Mouse (Mus musculus) embryonic facial prominence, embryonic 11.5 days (tissue): Measurements from ENCODE around the gene Eras. TPM values are rescaled to one million over a fixed set of nuclear protein-coding genes. Genes with fewer than 3 reads are reported as not detected.

Experiments used
- ATAC-seq: fragments of 200-750 bp; cut with Nextera tagmentation; replicated peaks from 2 replicates; pipeline ENCODE4 v1.8.0; 2017; ENCODE audit warnings: low read depth; ENCODE audit not compliant: insufficient number of reproducible peaks, low FRiP score, low TSS enrichment
- DNase-seq: peaks from one replicate; pipeline ENCODE4 v3.0.0-alpha.2; 2015; ENCODE audit warnings: low spot score
- H3K27ac ChIP-seq: fragments of 300-500 bp; sonication (generic); replicated peaks from 2 replicates; pipeline ENCODE4 v1.5.1; 2014; ENCODE audit warnings: mild to moderate bottlenecking, low read depth, low read length, control low read depth
- H3K27me3 ChIP-seq: fragments of 300-500 bp; sonication (generic); 2 replicates; pipeline ENCODE4 v1.6.1; 2014; ENCODE audit warnings: mild to moderate bottlenecking, low read length, moderate library complexity, mixed read lengths; ENCODE audit not compliant: control insufficient read depth, insufficient read depth
- H3K36me3 ChIP-seq: fragments of 300-500 bp; sonication (generic); replicated peaks from 2 replicates; pipeline ENCODE4 v1.6.1; 2014; ENCODE audit warnings: low read depth, mild to moderate bottlenecking, low read length, moderate library complexity, mixed read lengths; ENCODE audit not compliant: control insufficient read depth, insufficient read depth
- H3K4me1 ChIP-seq: fragments of 300-500 bp; sonication (generic); 2 replicates; pipeline ENCODE4 v1.6.1; 2014; ENCODE audit warnings: low read length, mixed read lengths; ENCODE audit not compliant: control insufficient read depth, insufficient read depth
- H3K4me2 ChIP-seq: fragments of 300-500 bp; sonication (generic); 2 replicates; pipeline ENCODE4 v1.6.1; 2014; ENCODE audit warnings: low read depth, mild to moderate bottlenecking, control low read depth, low read length, moderate library complexity
- H3K4me3 ChIP-seq: fragments of 300-500 bp; sonication (generic); 2 replicates; pipeline ENCODE4 v1.5.1; 2014; ENCODE audit warnings: low read depth, low read length, control low read depth
- H3K9ac ChIP-seq: fragments of 300-500 bp; sonication (generic); replicated peaks from 2 replicates; pipeline ENCODE4 v1.6.1; 2014; ENCODE audit warnings: mild to moderate bottlenecking, control low read depth, low read length
- H3K9me3 ChIP-seq: fragments of 300-500 bp; sonication (generic); replicated peaks from 2 replicates; pipeline ENCODE4 v1.6.1; 2016; ENCODE audit warnings: mild to moderate bottlenecking, low read length, inconsistent platforms, mixed read lengths; ENCODE audit not compliant: control insufficient read depth
- WGBS: fragments of 180-500 bp; shearing (Covaris S2); extraction: QIAGEN DNeasy Blood & Tissue Kit; methylation state at CpG from one replicate; pipeline ENCODE4 v1.1.7; 2014; 5-methylcytosine and 5-hydroxymethylcytosine counted together
- polyA plus RNA-seq: library from polyadenylated mRNA; unstranded; fragments of >200 nt; fragmentation: Nextera tagmentation; extraction: Ambion mirVana; gene quantifications from 2 replicates; pipeline ENCODE4 v1.2.1, GENCODE M21; 2014

Gene Eras
- not detected in 2 replicates for polyA plus RNA-seq

DNA sequence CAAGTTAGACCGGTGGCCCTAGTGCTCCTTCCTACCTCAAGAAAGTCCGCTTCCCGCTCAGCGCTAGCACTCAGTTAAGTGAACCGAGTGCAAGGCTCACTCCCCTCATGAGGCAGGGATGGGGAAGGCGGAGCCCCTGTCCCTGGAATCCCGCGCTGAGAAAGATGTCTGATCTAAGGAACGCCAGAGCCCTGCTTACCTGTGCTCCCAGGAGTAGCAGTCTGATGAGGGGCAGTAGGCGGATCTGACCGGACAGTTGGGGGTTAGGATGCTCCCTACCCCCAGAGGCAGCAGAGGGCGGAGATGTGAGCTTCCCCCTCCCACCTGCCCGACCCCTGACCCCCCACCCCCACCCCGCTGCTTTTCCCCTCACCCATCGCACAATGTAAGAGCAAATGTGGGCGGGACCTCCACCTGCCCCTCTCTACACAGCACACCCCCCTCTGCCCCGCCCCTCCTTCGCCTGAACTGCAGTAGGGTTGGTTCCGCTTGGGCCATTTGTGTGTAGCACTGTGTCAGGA is at the start of gene Eras:
Gene Eras, minus strand, starts transcription at position 338 of the 521 bp plus-strand sequence.
- Histone ChIP-seq H3K4me1 (no peaks in the 10 kb centered on the region), H3K4me3 (no peak within 1 kb of the TSS)
- ATAC-seq = no peak

DNA sequence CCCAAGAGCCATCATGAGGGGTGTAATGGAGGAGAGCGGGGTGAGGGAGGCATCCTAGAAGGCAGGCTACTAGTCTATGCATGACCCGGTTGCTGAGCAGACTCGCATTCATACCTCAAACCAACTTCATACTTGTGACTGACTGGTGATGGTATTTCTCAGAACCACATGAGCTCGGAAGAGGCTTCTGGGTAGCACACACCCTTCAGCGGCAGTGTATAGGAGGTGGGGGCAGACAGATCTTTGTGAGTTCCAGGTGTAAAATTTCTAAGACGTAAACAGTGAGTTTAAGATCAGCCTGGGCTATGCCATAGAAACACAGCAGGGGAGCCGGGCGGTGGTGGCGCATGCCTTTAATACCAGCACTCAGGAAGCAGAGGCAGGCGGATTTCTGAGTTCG is 49.5 kb upstream of the Eras start, which contains the start of gene Gata1:
Gene Gata1, minus strand, starts transcription at position 180 of the 400 bp plus-strand sequence.
- ATAC-seq (no peak), DNase-seq (no peak)
- 91% methylated on average over 11 of the region's 11 CpGs for WGBS
- H3K4me1 ChIP-seq = no peaks in the 10 kb centered on the region
- H3K36me3 ChIP-seq = no peaks in the 10 kb centered on the region
- H3K4me3 ChIP-seq = no peak within 1 kb of the TSS
- H3K27me3 ChIP-seq = no peaks in the 10 kb centered on the region
- no peak within 1 kb of the TSS for H3K4me2 ChIP-seq
- no peak within 1 kb of the TSS for H3K27ac ChIP-seq
- no peaks in the 10 kb centered on the region for H3K9me3 ChIP-seq
- H3K9ac ChIP-seq = no peak within 1 kb of the TSS

More for the DNA sequence above, at the start of gene Eras:
- H3K9me3 ChIP-seq = no peaks in the 10 kb centered on the region
- peaks cover 7% of the 10 kb centered on the region for H3K27me3 ChIP-seq
- H3K27ac ChIP-seq = no peak within 1 kb of the TSS
- no peak within 1 kb of the TSS for H3K4me2 ChIP-seq
- WGBS = 18% methylated on average over 19 of the region's 19 CpGs
- no peaks in the 10 kb centered on the region for H3K36me3 ChIP-seq
- no peak for DNase-seq
- H3K9ac ChIP-seq = no peak within 1 kb of the TSS

DNA sequence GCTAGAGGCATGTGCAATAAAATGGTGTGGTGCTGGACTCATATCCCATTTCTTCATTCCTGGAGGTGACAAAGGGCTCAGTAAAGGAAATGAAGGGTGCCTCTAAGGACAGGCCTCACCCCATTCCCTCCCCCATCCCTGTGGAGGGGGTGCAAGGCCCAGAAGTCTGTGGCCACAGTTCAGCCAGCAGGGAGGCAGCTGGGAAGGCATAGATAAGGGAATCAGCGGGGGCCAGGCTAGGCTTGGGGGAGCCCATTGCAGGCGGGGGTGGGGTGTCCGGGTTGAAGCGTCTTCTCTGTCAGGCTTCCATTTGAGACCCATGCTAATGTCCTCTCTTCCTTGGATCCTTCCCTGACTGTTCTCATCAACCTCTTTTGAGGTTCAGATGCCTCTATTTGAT is 42.9 kb upstream of the Eras start:
- Histone ChIP-seq H3K27ac (no peak overlapping the region), H3K27me3 (no peaks in the 10 kb centered on the region), H3K4me3 (no peak overlapping the region), H3K9me3 (no peaks in the 10 kb centered on the region), H3K36me3 (no peaks in the 10 kb centered on the region), H3K4me1 (no peaks in the 10 kb centered on the region), H3K4me2 (no peak overlapping the region), H3K9ac (no peak overlapping the region)
- WGBS = 66% methylated on average over 4 of the region's 4 CpGs
- ATAC-seq (no peak), DNase-seq (no peak)

DNA sequence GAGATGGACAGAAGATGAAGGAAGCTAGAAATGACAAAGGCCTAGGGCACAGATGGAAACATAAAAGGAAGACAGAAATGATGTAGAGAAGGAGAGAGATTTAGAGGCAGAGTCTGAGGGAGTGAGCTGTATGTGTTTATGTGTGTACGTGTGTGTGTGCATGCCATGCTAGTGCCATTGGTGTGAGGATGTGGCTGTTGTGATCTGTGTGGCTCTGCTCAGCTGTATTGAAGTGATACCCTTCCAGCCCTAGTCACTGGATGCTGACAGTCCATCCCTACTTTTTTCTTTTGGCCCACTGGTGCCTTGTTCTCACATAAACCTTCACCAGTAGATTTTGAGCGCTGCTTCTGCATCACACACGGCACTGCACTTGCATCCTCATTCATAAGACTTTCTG is 40.5 kb upstream of the Eras start:
- Histone ChIP-seq H3K27ac (no peak overlapping the region), H3K27me3 (no peaks in the 10 kb centered on the region), H3K9ac (no peak overlapping the region), H3K4me1 (no peaks in the 10 kb centered on the region), H3K4me3 (no peak overlapping the region), H3K9me3 (no peaks in the 10 kb centered on the region), H3K36me3 (no peaks in the 10 kb centered on the region), H3K4me2 (no peak overlapping the region)
- WGBS = 93% methylated on average over 3 of the region's 3 CpGs
- ATAC-seq = no peak
- no peak for DNase-seq

DNA sequence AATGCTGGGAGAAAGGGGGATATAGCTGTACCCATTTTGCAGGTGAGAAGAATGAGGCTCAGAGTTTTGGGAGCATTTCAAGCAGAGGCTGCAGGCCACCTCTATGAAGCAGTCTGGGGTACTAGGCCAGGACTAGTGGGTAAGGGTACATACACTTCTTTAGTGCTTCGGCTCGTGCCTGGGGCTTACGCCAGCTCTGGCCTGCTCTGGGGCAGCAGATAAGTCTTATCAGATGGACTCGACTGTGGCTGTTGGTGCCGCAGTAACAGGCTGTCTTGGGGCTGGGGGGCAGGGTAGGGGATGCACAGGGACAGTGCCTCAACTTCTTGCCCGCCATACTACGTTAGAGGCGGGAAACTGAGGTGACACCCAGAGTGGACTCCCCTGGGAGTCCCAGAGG is 39.8 kb upstream of the Eras start:
- H3K27ac ChIP-seq = no peak overlapping the region
- DNase-seq (no peak), ATAC-seq (no peak)
- H3K36me3 ChIP-seq = no peaks in the 10 kb centered on the region
- H3K4me2 ChIP-seq = no peak overlapping the region
- no peak overlapping the region for H3K9ac ChIP-seq
- no peaks in the 10 kb centered on the region for H3K27me3 ChIP-seq
- H3K4me1 ChIP-seq = no peaks in the 10 kb centered on the region
- H3K9me3 ChIP-seq = no peaks in the 10 kb centered on the region
- H3K4me3 ChIP-seq = no peak overlapping the region
- WGBS = 84% methylated on average over 8 of the region's 8 CpGs

DNA sequence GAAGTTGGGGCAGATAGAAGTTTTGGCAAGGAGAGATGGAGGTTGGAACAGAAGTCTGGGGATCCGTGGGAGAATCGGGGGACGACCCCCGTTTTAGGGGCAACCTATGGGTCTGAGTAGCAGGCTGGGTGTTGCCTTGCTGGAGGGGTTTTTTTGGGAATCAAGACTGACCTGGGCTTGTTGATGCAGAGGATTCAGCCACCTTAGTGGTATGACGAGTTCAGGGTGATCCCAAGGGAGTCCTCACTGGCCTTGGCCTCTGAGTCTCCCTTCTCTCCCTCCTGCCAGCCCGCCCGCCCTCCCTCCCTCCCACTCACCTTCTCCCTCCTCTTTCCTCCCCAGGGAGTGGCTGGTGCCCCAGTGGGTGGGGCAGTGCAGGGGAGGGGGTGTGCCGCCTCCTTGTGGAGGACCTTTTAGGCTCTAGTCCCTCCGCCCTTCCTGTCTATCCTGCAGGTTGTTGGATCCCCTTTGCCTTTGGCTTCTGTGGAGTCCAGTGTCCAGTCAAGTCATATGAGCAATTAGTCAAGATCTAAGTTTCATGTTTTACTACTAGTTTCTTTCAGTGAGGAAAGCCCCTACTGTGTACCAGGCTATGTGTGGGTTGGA is 39.3 kb upstream of the Eras start:
- no peak for ATAC-seq
- H3K9me3 ChIP-seq = no peaks in the 10 kb centered on the region
- 82% methylated on average over 9 of the region's 9 CpGs for WGBS

DNA sequence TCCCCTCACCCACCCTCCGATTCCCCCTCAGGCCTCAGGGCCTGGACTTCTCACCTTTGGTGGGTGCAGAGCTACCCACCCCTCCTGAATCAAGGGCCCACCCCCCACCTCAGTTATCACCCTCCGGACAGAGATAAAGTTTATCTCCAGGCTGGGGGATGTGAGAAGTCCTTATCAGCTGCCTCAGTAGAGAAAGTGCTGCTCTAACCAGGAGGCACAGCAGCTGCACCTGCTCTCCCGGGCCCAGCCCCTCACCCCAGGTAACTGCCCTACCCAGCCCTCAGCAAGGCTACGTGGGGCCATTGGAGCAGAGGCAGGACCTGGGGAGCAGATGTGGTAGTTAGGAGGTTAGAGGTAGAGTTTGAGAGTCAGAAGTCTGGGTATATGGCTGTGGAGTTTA is 37.8 kb upstream of the Eras start:
- no peaks in the 10 kb centered on the region for H3K36me3 ChIP-seq
- no peaks in the 10 kb centered on the region for H3K4me1 ChIP-seq
- H3K27ac ChIP-seq = no peak overlapping the region
- ATAC-seq (no peak), DNase-seq (no peak)
- no peaks in the 10 kb centered on the region for H3K9me3 ChIP-seq
- no peak overlapping the region for H3K9ac ChIP-seq
- H3K4me3 ChIP-seq = no peak overlapping the region
- H3K4me2 ChIP-seq = no peak overlapping the region
- H3K27me3 ChIP-seq = no peaks in the 10 kb centered on the region
- 75% methylated on average over 4 of the region's 4 CpGs for WGBS

More for the DNA sequence above, 39.3 kb upstream of the Eras start:
- no peak overlapping the region for H3K4me2 ChIP-seq
- H3K4me1 ChIP-seq = no peaks in the 10 kb centered on the region
- H3K36me3 ChIP-seq = no peaks in the 10 kb centered on the region
- H3K27me3 ChIP-seq = no peaks in the 10 kb centered on the region
- no peak overlapping the region for H3K27ac ChIP-seq
- H3K9ac ChIP-seq = no peak overlapping the region
- no peak overlapping the region for H3K4me3 ChIP-seq
- DNase-seq = no peak

DNA sequence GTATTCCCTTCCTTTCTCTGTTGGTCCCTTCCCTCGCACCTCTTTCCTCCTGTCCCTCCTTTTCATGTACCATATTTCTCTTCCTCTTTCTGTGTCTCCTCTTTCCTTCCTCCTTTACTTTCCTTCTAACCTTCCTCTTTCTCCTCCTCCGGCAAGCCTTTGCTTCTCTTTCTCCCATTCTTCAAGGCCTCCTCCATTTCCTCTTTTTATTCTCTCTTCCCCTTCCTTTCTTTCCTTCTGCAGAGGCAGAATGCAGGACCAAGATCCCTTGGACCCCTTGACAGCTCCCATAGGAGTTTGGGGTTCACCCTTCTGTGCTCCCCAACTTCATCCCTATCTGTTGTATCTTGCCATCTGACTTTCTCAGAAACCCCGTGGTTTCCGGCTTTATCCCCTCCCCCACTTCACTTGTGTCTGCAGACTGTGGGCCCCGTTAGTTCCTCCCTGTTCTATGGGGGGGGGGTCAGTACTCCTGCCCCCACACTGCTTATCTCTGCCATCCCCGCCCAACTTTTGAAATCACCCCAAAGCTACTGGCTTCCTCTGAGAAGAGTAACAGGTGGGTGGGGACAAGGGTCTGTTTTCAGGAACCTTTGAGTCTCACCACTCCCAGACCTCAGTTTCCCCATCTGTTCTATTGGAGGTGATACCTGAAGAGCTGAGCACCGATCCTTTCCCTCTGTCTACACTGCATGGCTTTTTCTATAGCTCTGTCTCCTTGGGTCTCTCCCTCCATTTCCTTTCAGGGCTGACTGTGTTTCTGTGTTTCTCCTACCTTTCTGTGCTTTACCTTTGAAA is 35.6 kb upstream of the Eras start:
- H3K4me2 ChIP-seq = no peak overlapping the region
- 76% methylated on average over 7 of the region's 7 CpGs for WGBS

More for the DNA sequence above, 35.6 kb upstream of the Eras start:
- Histone ChIP-seq H3K9ac (no peak overlapping the region), H3K27me3 (no peaks in the 10 kb centered on the region), H3K36me3 (no peaks in the 10 kb centered on the region), H3K4me3 (no peak overlapping the region), H3K4me1 (no peaks in the 10 kb centered on the region), H3K9me3 (no peaks in the 10 kb centered on the region), H3K27ac (no peak overlapping the region)
- ATAC-seq (no peak), DNase-seq (no peak)
